Mouse (Mus musculus) adipocyte (in vitro differentiated cells): ENCODE measurements around the gene Zc3h10.
A peak's percentile ranks its signal among the peaks of the same experiment; 100 is the strongest.
"Not testable (repeated sequence)": the region's sequence is repeated elsewhere in the genome, so short reads cannot be mapped to it uniquely, and the experiment has no call there.

Experiments used
- DNase-seq: peaks from one replicate; pipeline ENCODE4 v3.0.0-alpha.2; 2016; ENCODE audit warnings: low spot score

Gene Zc3h10

GRCm38 (mm10) chr10:128550144-128550823, 2.7 kb upstream of the Zc3h10 start:
- not testable (repeated sequence) for DNase-seq

- DNase-seq: not testable (repeated sequence)
Measured at GRCm38 (mm10) chr10:128549682-128550057, 2.1 kb upstream of the Zc3h10 start.

GRCm38 (mm10) chr10:128548947-128549681, 1.5 kb upstream of the Zc3h10 start, which contains the start of gene Rpl41:
Rpl41 (minus strand) TSS chr10:128549305.
- DNase-seq: peak; percentile 97

DNA sequence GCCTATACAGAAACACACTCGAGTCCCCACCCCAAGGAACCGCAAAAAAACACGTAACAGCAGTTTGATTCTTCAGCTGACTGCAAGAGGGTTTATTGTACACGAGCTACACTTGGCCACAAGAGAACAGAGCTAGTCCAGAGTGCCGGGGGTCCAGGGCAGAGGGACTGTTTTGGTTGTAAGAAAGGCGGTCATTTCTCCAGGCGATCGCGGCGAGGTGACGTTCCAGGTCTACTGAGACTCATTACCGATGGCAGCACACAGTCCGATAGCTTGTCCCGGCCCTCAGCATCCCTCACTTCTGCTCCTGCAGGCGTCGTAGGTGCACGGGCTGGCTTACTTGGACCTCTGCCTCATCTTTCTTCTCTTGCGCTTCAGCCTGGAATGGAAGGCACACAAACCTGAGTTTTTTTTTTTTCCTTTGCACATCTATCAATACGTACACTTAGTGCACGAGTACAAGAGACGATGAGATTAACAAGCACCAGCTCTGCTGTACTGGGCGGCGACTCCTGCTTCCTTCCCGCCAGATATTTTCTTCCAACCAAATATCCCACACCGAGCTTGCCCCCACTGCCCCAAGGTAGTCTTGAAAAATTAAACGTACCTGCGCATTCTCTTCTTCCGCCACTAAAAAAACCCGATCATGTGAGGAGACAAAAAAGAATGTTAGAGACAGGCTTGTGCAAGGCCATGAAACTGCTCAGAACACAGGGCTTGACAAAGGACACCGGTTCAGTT, 647 bp upstream of the Zc3h10 start:
- DNase-seq: not testable (repeated sequence)

DNA sequence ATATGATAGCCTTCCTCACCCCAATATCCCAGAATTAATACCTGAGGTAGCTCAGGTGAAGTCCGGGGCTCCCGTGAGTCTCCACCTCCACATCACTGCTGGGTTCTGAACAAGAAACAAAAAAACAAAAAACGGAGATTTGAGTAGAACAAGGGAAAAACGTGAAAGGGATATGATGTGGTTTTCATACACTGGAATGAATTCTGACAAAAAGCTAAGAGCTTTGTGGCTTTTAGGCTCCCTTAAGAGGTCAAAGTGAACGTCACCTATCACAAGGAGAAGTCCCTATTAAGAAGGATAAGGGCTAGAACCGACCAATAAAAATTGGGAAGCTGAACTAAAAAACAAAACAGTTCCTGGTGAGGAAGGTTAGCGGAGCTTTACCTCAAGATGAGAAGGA, 787 bp downstream of the Zc3h10 start:
- DNase-seq: no peak

DNA sequence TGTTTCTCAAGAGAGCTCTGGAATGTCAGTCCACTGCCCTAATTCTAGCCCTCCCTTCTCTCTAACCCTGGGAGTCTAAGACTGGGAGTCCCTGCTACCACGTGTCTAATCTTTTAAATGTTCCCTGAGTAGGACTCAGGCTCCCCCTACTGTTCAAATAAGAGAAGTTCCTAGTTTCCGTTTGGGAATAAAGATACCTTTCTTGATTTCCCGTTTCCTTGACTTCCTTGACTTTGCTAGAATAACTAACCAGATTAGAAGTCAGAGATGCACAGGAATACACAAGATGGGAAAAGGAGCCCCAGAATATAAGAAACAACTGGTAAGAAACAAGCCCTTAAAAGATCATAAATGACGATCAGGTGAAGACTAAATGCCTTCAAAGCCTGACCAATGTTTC, 1.2 kb downstream of the Zc3h10 start:
- peak; percentile 77 for DNase-seq

DNA sequence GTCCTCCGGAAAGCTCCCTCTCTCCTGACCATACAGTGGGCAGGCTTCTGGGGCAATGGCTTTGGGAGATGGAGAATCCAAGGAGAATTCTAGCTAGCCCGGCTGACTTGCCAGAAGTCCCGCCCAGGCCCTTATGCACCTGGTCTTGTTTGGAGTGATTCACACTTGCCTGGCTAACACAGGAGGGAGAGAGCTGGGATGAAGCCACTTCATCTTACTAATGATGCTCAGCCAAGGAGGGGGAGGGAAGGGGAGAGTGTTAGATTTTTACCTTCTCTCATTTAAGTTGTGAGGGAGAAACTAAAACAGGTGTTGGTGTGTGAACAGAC, 2.0 kb downstream of the Zc3h10 start:
- no peak for DNase-seq

DNA sequence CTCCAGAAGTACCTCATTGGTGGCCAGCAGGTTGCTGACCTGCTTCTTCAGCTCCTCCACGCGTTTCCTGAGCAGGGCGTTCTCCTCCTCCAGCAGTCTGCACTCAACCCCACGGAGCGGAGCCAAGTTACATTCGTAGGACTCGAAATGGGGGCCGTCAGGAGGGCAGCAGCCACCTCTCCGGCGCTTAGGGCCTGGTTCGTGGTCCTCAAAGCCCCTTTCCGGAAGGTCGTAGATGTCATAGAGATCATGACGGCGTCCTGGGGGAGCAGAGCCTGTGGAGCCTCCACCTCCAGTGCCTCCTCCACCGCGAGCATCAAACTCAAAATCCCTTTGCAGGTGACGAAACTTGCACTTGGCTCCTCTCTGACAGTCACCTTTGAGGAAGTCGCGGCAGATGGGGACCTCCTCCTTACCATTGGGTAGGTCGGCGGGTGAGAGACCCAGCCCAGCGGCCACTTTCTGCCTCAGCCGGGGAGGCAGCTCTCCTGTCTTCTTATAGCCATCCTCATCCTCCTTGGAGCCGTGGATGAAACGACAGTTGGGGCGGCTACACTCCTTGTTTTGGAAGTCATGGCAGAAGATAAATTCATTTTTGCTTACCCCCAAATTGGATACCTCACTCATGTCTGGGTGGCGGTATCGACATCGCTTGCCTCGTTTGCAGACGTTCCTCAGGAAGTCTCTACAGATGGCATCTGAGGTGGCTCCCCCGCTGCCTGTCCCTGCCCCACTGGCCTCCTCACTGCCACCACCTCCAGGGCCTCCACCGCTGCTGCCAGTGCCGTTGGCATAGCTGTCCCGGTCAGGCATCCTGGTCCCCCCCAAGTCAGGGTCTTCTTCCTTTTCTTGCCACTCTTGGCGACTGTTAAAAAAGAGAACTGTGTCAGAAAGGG, 2.7 kb downstream of the Zc3h10 start:
- DNase-seq: no peak

DNA sequence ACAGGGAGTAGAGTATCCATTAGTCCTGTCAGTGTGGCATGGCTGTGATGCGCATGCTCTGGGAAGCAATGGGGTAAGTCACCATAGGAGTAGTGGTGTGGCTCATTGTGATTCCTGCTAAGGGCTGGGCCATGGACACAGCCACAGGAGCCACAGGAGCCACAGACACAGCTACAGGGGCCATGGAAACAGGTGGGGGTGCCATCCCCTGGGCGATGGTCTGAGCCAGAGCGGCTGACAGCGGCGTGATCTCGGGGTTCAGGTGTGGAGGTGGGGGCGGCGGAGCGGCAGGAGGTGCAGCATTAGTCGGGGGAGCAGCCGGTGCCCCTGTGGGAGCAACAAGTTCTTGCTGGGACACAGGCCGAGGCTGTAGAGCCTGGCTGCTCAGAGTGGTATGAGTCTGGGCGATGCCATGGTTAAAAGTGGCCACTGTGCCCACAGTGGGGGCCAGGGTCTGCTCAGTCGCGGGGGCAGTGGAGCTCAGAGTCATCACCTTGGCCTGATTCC, 3.4 kb downstream of the Zc3h10 start:
- no peak for DNase-seq

DNA sequence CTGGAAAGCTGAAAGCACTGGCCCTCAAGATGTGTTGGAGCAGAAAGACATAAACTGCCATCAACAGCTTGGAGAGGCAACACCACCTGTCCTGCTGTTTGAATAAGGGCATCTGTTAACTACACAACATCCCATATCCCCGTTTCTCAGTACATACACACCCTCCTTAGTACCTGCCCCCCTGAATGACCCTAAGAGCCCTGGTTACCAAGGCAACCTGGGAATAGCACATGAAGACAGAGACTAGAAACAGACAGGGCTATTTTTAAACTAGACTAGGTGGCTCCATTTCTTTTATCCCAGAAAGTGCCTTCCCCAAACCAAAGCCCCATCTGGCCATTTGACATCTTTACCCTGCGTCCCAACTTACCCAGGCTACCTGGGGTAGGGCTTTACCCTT, 4.5 kb downstream of the Zc3h10 start:
- no peak for DNase-seq

- DNase-seq: no peak
Measured at GRCm38 (mm10) chr10:128538340-128538870, 9.2 kb downstream of the Zc3h10 start.

GRCm38 (mm10) chr10:128536266-128536940, 11.2 kb downstream of the Zc3h10 start:
- peak; percentile 92 for DNase-seq

- DNase-seq: no peak
Measured at GRCm38 (mm10) chr10:128535624-128536265, 11.8 kb downstream of the Zc3h10 start.

DNA sequence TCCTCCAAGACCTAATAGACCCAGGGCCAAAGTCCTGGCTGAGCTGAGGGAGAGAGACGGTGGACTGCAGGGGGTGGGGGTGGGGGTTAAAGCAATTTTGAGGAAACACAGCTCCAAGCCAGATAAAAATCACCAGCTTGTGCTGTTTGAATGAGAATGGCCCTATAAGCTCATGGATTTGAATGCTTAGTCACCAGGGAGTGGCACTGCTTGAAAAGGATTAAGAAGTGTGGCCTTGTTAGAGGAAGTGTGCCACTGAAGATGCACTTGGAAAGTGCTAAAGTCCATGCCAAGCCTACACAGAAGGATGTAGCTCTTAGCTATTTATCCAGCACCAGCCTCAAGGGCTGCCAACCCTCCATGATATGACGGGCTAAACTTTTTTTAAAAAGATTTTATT, 12.4 kb downstream of the Zc3h10 start:
- DNase-seq: no peak

DNA sequence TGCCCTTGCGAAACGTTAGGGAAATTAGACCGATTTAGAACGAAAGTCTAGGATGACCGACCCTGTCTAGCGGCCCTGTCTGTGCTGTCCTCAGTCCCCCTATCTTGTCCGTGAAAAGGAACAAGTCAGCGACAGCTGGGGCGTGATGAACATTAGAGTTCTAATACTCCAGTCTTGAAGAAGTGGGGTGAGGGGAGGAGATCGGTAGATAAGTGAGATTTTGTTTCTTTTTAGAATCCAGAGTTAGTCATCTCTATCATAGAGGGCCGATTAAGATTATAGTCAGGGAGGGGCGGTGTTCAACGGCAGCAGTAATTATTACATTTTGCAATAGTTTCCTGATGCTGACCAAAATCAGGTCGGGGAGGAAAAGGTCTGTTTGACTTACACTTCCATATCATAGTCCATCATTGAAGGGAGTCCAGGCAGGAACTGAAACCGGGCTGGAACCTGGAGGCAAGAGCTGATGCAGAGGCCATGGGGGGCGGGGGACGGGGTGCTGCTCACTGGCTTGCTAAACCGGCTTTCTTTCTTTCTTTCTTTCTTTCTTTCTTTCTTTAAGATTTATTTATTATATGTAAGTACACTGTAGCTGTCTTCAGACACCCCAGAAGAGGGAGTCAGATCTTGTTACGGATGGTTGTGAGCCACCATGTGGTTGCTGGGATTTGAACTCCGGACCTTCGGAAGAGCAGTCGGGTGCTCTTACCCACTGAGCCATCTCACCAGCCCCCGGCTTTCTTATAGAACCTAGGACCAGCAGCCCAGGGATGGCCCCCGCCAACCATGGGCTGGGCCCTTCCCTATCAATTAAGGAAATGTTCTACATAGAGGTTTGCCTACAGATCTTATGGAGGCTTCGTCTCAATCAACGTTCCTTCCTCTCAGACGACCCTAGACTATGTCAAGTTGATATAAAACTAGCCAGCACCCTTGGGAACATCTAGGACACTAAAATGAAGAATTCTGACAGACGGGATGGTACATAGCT, 20.9 kb downstream of the Zc3h10 start:
- DNase-seq: no peak

- DNase-seq: peak; percentile 99
Measured at GRCm38 (mm10) chr10:128525671-128526308, 21.8 kb downstream of the Zc3h10 start, which contains the start of gene Esyt1. Esyt1 (minus strand) TSS chr10:128525871.

- DNase-seq: peak; percentile 40
Measured at GRCm38 (mm10) chr10:128524732-128525662, 22.6 kb downstream of the Zc3h10 start.
